Mouse (Mus musculus): ENCODE data around the gene Sectm1a. TPM values are rescaled to one million over a fixed set of nuclear protein-coding genes. Genes with fewer than 3 reads are reported as not detected.

The Sectm1a gene
- polyA plus RNA-seq, 1 experiment from 2014 or later, result 0.30 TPM

DNA sequence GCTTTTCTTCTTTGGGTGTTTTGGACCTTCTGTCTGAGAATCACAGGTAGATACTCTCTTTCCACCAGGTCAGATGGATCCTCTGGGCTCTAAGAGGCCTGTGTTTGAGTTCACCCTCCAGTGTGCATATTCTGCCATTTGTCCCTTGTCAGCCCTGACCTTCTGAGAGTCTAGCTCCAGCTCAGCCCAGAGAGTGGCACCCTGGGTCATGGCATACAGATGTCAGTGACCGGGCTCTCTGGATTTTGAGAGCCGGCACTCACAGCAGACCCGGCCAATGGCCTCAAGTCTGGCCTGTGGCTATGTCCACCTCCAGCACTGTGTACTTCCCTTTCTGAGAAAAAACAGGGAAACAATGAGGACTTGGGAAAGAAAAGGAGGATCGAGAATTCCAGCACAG lies 21.5 kb downstream of the Sectm1a start:
- H3K9ac ChIP-seq, result no peak overlapping the region
- H3K27ac ChIP-seq (ENCODE audit: low read depth), result no peak overlapping the region
- WGBS, result 81% methylated on average over 4 of the region's 4 CpGs
- H3K4me2 ChIP-seq, result no peak overlapping the region
- no peak for TF ChIP-seq CTCF (IDR thresholded peaks at IDR 0.05; ENCODE audit: low read depth)
- no peaks in the 10 kb centered on the region for H3K27me3 ChIP-seq (ENCODE audit: insufficient read depth, low read length)
- DNase-seq, result no peak
- no peak for ATAC-seq (ENCODE audit: insufficient read depth)
- H3K36me3 ChIP-seq (ENCODE audit: insufficient read depth), result no peaks in the 10 kb centered on the region
- H3K4me1 ChIP-seq (ENCODE audit: insufficient read depth), result no peaks in the 10 kb centered on the region
- H3K4me3 ChIP-seq (ENCODE audit: low read depth, low read length), result no peak overlapping the region
- H3K9me3 ChIP-seq (ENCODE audit: low read depth, low read length), result no peaks in the 10 kb centered on the region

DNA sequence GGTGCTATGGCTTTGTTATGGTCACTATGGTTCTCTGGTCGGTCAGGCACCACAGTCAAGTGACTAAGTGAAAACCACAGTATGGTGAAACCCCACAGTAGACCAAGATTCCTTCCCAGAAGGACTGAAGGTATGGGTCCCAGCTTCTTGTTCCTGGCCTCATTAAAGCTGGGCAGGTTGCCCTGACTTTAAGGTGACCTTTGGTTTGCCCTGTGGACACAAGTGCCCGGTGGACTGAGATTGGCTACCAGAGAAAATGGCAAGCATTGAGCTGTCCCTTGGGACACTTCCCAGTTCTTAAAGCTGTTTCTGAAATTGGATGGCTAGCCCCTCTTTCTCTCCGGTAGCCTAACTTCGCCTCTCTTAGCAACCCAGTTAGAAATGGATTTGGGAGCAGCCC lies 22.1 kb downstream of the Sectm1a start:
- Histone ChIP-seq H3K27ac (ENCODE audit: low read depth) (no peak overlapping the region), H3K27me3 (ENCODE audit: insufficient read depth, low read length) (no peaks in the 10 kb centered on the region), H3K9me3 (ENCODE audit: low read depth, low read length) (no peaks in the 10 kb centered on the region), H3K36me3 (ENCODE audit: insufficient read depth) (no peaks in the 10 kb centered on the region), H3K9ac (no peak overlapping the region), H3K4me3 (ENCODE audit: low read depth, low read length) (no peak overlapping the region), H3K4me2 (no peak overlapping the region), H3K4me1 (ENCODE audit: insufficient read depth) (no peaks in the 10 kb centered on the region)
- WGBS, result 86% methylated on average over 4 of the region's 4 CpGs
- no peak for TF ChIP-seq CTCF (IDR thresholded peaks at IDR 0.05; ENCODE audit: low read depth)
- ATAC-seq (ENCODE audit: insufficient read depth) (no peak), DNase-seq (no peak)

DNA sequence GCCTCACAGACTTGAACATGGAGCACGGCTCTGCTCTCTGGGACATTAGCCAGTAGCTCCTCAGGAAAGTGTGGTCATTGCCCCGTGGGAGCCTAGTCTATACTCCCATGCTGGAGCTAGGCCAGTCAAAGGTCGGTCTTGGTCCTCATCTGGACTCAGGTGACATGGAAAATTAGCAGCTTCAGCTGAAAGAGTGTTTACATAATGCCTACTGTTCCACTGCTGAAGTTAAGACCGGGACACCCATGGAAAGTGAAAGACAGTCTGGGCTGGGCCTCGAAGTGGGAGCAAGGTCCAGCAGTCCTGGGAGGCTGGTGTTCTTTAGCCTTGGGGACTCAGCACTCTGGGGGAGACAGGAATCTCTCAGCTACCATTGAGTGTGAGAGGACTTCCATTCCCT lies 22.9 kb downstream of the Sectm1a start:
- Histone ChIP-seq H3K27me3 (ENCODE audit: insufficient read depth, low read length) (no peaks in the 10 kb centered on the region), H3K9ac (no peak overlapping the region), H3K4me3 (ENCODE audit: low read depth, low read length) (no peak overlapping the region), H3K27ac (ENCODE audit: low read depth) (no peak overlapping the region), H3K36me3 (ENCODE audit: insufficient read depth) (no peaks in the 10 kb centered on the region), H3K4me2 (no peak overlapping the region), H3K4me1 (ENCODE audit: insufficient read depth) (no peaks in the 10 kb centered on the region), H3K9me3 (ENCODE audit: low read depth, low read length) (no peaks in the 10 kb centered on the region)
- ATAC-seq (ENCODE audit: insufficient read depth), result no peak
- WGBS, result 69% methylated on average over 5 of the region's 5 CpGs
- no peak for DNase-seq
- no peak for TF ChIP-seq CTCF (IDR thresholded peaks at IDR 0.05; ENCODE audit: low read depth)

DNA sequence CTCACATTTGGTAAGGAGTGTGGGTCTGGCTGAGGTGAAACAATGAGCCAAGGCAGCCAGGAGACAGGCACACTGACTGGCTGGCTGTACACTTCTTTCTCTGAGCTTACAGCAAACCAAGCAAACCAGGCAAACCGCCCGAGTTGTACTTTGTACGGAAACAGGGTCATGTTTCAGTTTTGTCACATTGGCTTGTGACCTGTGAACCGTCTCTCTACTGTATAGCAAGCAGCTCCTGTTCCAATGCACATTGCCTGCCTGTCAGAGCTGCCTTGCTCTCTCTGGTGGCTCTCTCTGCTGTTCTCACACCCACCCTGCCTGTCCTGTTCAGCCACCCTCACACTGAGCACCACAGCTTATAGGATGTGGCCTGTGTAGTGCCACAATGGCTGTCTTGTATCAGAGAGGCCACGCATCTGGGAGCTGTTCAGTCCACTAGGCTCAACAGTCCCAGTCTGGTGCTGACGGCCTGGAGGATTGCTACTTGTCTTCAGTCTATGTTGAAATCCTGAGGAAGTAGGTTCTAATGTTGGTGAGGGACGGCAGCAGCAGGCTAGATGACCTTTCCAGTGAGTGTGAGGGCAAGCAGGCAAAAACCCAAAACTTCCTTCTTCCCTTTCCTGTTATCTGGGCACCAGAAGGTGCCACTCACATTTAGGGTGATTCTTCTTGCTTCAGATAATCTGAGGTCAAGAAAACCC lies 24.3 kb downstream of the Sectm1a start:
- Histone ChIP-seq H3K4me2 (no peak overlapping the region), H3K9me3 (ENCODE audit: low read depth, low read length) (no peaks in the 10 kb centered on the region), H3K27ac (ENCODE audit: low read depth) (no peak overlapping the region), H3K4me3 (ENCODE audit: low read depth, low read length) (no peak overlapping the region), H3K36me3 (ENCODE audit: insufficient read depth) (no peaks in the 10 kb centered on the region), H3K9ac (no peak overlapping the region), H3K4me1 (ENCODE audit: insufficient read depth) (no peaks in the 10 kb centered on the region), H3K27me3 (ENCODE audit: insufficient read depth, low read length) (no peaks in the 10 kb centered on the region)
- WGBS, result 30% methylated on average over 7 of the region's 7 CpGs
- no peak for TF ChIP-seq CTCF (IDR thresholded peaks at IDR 0.05; ENCODE audit: low read depth)
- ATAC-seq (ENCODE audit: insufficient read depth) (peak; percentile 16; the same call in 1 of the 2 replicates), DNase-seq (peak; percentile 64)

DNA sequence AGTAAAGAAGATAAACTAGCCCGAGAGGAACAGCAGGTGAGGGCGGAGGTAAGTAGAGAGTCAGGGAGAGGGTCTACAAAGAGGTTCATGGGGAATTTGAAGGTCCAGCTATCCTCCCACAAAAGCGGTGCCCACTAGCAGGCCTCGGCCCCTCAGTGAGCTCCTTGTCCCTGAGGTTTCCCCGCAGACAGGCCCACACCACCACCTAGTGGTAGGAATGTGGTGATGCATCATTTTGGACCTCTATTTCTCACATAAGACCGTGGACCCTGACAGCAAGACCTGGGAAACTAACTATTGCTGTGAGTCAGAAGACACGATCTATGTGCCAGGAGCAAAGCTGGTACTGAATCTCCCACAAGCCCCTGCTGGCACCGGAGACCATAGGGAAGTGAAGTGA lies 27.5 kb downstream of the Sectm1a start:
- H3K4me1 ChIP-seq (ENCODE audit: insufficient read depth), result no peaks in the 10 kb centered on the region

DNA sequence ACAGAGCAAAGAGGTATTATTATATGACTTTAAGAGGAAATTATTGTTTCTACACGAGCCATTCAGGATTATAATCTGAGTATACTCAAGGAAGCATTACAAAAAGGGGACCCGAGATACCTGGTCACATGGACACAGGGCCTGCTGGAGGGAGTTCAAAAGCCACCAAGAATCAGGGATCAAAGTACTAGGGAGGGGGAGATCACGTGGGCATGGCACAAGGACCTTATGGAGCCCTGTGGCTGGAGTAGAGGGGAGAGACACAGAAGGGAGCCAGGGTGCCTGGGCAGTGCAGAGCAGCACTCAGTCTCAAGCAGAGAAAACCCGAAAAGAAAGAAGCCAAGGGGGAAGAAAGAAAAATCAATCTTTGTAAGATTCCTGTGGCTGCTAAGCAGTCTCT lies 28.6 kb downstream of the Sectm1a start:
- 63% methylated on average over 4 of the region's 4 CpGs for WGBS
- H3K27ac ChIP-seq (ENCODE audit: low read depth), result no peak overlapping the region
- TF ChIP-seq CTCF (IDR thresholded peaks at IDR 0.05; ENCODE audit: low read depth), result no peak
- H3K36me3 ChIP-seq (ENCODE audit: insufficient read depth), result no peaks in the 10 kb centered on the region
- no peak for ATAC-seq (ENCODE audit: insufficient read depth)
- no peak overlapping the region for H3K4me3 ChIP-seq (ENCODE audit: low read depth, low read length)
- H3K4me2 ChIP-seq, result no peak overlapping the region
- no peak for DNase-seq
- no peaks in the 10 kb centered on the region for H3K9me3 ChIP-seq (ENCODE audit: low read depth, low read length)
- H3K4me1 ChIP-seq (ENCODE audit: insufficient read depth), result no peaks in the 10 kb centered on the region
- no peak overlapping the region for H3K9ac ChIP-seq
- no peaks in the 10 kb centered on the region for H3K27me3 ChIP-seq (ENCODE audit: insufficient read depth, low read length)

More for the DNA sequence above, 27.5 kb downstream of the Sectm1a start:
- no peak overlapping the region for H3K4me2 ChIP-seq
- H3K9me3 ChIP-seq (ENCODE audit: low read depth, low read length), result no peaks in the 10 kb centered on the region
- WGBS, result 15% methylated on average over 8 of the region's 8 CpGs
- H3K9ac ChIP-seq, result no peak overlapping the region
- H3K36me3 ChIP-seq (ENCODE audit: insufficient read depth), result no peaks in the 10 kb centered on the region
- ATAC-seq (ENCODE audit: insufficient read depth) (peak; percentile 61), DNase-seq (peak; percentile 96)
- no peak overlapping the region for H3K27ac ChIP-seq (ENCODE audit: low read depth)
- peak; percentile 100 for TF ChIP-seq CTCF (IDR thresholded peaks at IDR 0.05; ENCODE audit: low read depth)
- no peaks in the 10 kb centered on the region for H3K27me3 ChIP-seq (ENCODE audit: insufficient read depth, low read length)
- H3K4me3 ChIP-seq (ENCODE audit: low read depth, low read length), result no peak overlapping the region

DNA sequence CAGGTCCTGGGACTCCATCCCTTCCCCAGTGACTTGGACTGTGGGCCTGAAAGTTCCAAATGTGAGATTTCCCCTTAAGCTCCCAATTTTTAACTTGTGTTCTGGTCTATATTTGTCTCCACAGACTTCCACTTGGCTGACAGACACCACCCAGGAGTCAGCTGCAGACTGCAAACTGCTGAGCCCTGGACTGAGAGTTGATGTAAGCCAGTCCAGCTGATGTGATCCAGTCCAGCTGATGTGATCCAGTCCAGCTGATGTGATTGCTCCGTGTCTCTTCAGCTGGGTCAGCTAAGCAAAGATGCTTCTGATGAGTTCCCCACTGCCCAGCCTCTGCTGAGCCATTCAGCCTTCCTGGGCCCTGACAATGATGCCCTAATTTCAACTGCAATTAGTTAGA lies 29.2 kb downstream of the Sectm1a start:
- ATAC-seq (ENCODE audit: insufficient read depth), result no peak
- H3K36me3 ChIP-seq (ENCODE audit: insufficient read depth), result no peaks in the 10 kb centered on the region
- DNase-seq, result peak; percentile 22
- H3K27me3 ChIP-seq (ENCODE audit: insufficient read depth, low read length), result no peaks in the 10 kb centered on the region
- H3K9me3 ChIP-seq (ENCODE audit: low read depth, low read length), result no peaks in the 10 kb centered on the region
- no peak overlapping the region for H3K9ac ChIP-seq
- H3K4me3 ChIP-seq (ENCODE audit: low read depth, low read length), result no peak overlapping the region
- WGBS, result 51% methylated on average over 1 of the region's 1 CpGs
- no peaks in the 10 kb centered on the region for H3K4me1 ChIP-seq (ENCODE audit: insufficient read depth)
- no peak for TF ChIP-seq CTCF (IDR thresholded peaks at IDR 0.05; ENCODE audit: low read depth)
- no peak overlapping the region for H3K27ac ChIP-seq (ENCODE audit: low read depth)
- no peak overlapping the region for H3K4me2 ChIP-seq
